Mouse (Mus musculus) hindbrain, embryonic 11.5 days (tissue): ENCODE data around the gene Upk3b. TPM values are rescaled to one million over a fixed set of nuclear protein-coding genes. Genes with fewer than 3 reads are reported as not detected.

ENCODE experiments used
- ATAC-seq: fragments of 200-750 bp; cut with Nextera tagmentation; 2 replicates; pipeline ENCODE4 v1.8.0; 2017; ENCODE audit warnings: mild to moderate bottlenecking, moderate TSS enrichment, moderate library complexity; ENCODE audit not compliant: low FRiP score
- DNase-seq: peaks from one replicate; pipeline ENCODE4 v3.0.0-alpha.2; 2015; ENCODE audit warnings: low spot score
- H3K27ac ChIP-seq: fragments of 300-500 bp; sonication (generic); 2 replicates; pipeline ENCODE4 v1.5.1; 2014; ENCODE audit warnings: mild to moderate bottlenecking, low read depth, low read length
- H3K27me3 ChIP-seq: fragments of 300-500 bp; sonication (generic); 2 replicates; pipeline ENCODE4 v1.6.1; 2014; ENCODE audit warnings: mild to moderate bottlenecking, low read length, moderate library complexity, mixed read lengths; ENCODE audit not compliant: control insufficient read depth, insufficient read depth
- H3K36me3 ChIP-seq: fragments of 300-500 bp; sonication (generic); 2 replicates; pipeline ENCODE4 v1.6.1; 2014; ENCODE audit warnings: mild to moderate bottlenecking, low read length, moderate library complexity, mixed read lengths; ENCODE audit not compliant: control insufficient read depth, insufficient read depth
- H3K4me1 ChIP-seq: fragments of 300-500 bp; sonication (generic); replicated peaks from 2 replicates; pipeline ENCODE4 v1.6.1; 2014; ENCODE audit warnings: low read length, mixed read lengths; ENCODE audit not compliant: control insufficient read depth, insufficient read depth
- H3K4me2 ChIP-seq: fragments of 300-500 bp; sonication (generic); replicated peaks from 2 replicates; pipeline ENCODE4 v1.6.1; 2014; ENCODE audit warnings: mild to moderate bottlenecking, low read depth, low read length
- H3K4me3 ChIP-seq: fragments of 300-500 bp; sonication (generic); 2 replicates; pipeline ENCODE4 v1.5.1; 2014; ENCODE audit warnings: low read depth, low read length
- H3K9ac ChIP-seq: fragments of 300-500 bp; sonication (generic); 2 replicates; pipeline ENCODE4 v1.6.1; 2014; ENCODE audit warnings: low read depth, low read length
- H3K9me3 ChIP-seq: fragments of 300-500 bp; sonication (generic); 2 replicates; pipeline ENCODE4 v1.6.1; 2016; ENCODE audit warnings: low read length; ENCODE audit not compliant: control insufficient read depth
- WGBS: fragments of 180-500 bp; shearing (Covaris S2); extraction: QIAGEN DNeasy Blood & Tissue Kit; methylation state at CpG from one replicate; pipeline ENCODE4 v1.1.7; 2014; 5-methylcytosine and 5-hydroxymethylcytosine counted together
- polyA plus RNA-seq: library from polyadenylated mRNA; unstranded; fragments of >200 nt; fragmentation: Nextera tagmentation; extraction: Ambion mirVana; gene quantifications from 2 replicates; pipeline ENCODE4 v1.2.1, GENCODE M21; 2014

Upk3b gene
- polyA plus RNA-seq, 1 experiment from 2014 or later: 0.45 TPM

DNA sequence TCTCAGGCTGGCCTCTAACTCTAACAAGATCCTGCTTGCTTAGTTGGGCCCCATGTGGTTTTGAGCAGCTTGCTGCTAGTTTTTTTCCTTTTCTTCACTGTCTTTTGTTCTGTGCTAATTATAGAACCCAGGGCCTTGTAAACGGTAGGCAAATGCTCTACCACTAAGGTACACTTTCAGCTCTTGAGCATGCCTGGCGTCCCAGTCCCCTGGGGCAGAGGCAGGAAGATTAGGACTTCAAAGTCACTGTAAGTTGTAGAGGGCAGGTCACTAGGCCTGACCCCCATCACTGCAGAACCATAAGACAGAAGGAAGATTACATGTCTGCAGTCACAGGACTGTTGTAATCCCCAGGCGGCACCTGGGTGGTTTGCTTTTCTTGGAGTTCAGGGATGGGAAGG lies 35.5 kb upstream of the Upk3b start:
- ATAC-seq: no peak
- 35% methylated on average over 3 of the region's 3 CpGs for WGBS
- peaks cover 16% of the 10 kb centered on the region for H3K36me3 ChIP-seq
- H3K27ac ChIP-seq: no peak overlapping the region
- H3K9ac ChIP-seq: no peak overlapping the region
- no peaks in the 10 kb centered on the region for H3K27me3 ChIP-seq
- no peak for DNase-seq
- no peaks in the 10 kb centered on the region for H3K4me1 ChIP-seq
- H3K4me2 ChIP-seq: no peak overlapping the region
- no peak overlapping the region for H3K4me3 ChIP-seq
- H3K9me3 ChIP-seq: no peaks in the 10 kb centered on the region

DNA sequence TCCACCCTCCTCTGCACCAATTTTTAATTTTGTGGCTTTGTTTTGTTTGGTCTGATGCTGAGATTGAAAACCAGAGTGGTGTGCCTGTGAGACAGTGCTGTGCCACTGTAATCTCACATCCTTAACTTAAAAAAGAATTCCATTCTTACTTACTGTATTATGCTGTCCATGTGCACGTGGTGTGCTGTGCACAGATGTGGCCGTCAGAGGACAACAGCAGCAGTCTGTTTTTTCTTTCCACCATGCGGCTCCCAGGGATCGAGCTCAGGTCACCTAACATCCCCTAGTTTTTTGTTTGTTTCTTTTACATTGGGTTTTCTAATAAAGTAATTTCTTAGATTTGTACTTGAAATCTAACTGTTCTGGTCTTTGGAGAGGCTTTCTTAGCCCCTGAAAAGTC lies 33.8 kb upstream of the Upk3b start:
- H3K4me2 ChIP-seq: no peak overlapping the region
- no peak for DNase-seq
- no peak for ATAC-seq
- H3K4me1 ChIP-seq: no peaks in the 10 kb centered on the region
- no peak overlapping the region for H3K9ac ChIP-seq
- H3K27me3 ChIP-seq: no peaks in the 10 kb centered on the region
- H3K9me3 ChIP-seq: no peaks in the 10 kb centered on the region
- 0 out of 2 replicates have a peak, but pooled peaks cover 2% of the 10 kb centered on the region for H3K36me3 ChIP-seq
- H3K4me3 ChIP-seq: no peak overlapping the region
- WGBS: 77% methylated on average over 4 of the region's 4 CpGs
- H3K27ac ChIP-seq: no peak overlapping the region

- no peak overlapping the region for H3K4me2 ChIP-seq
- no peak for ATAC-seq
- 86% methylated on average over 7 of the region's 7 CpGs for whole genome bisulfite sequencing
Observed at GRCm38 (mm10) chr5:136007745-136008144, 30.6 kb upstream of the Upk3b start.

DNA sequence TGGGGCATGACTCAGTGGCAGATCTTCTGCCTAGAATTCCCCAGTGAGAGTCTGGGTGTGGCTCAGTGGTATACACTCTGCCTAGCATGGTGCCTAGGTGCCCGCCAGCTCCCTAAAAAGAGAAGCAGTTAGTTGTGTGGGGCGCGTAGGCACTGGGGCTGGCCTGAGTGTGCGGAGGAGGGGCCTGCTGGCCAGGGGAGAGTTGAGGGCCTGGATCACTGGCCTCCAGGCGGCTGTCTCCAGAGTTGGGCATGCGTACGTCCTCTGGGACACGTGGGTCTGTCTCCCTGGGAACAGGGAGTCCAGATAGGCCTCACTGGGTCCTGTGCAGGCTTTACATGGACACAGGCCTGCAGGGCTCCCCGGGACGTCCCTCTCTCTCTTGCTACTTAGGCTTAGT lies 23.4 kb upstream of the Upk3b start:
- Histone ChIP-seq H3K36me3 (0 out of 2 replicates have a peak, but pooled peaks cover 3% of the 10 kb centered on the region), H3K27ac (no peak overlapping the region), H3K27me3 (no peaks in the 10 kb centered on the region), H3K9ac (no peak overlapping the region), H3K9me3 (no peaks in the 10 kb centered on the region), H3K4me2 (no peak overlapping the region), H3K4me1 (no peaks in the 10 kb centered on the region), H3K4me3 (no peak overlapping the region)
- DNase-seq: no peak
- ATAC-seq: no peak
- 83% methylated on average over 10 of the region's 10 CpGs for WGBS

More at GRCm38 (mm10) chr5:136007745-136008144, 30.6 kb upstream of the Upk3b start:
- Histone ChIP-seq H3K27me3 (no peaks in the 10 kb centered on the region), H3K4me1 (no peaks in the 10 kb centered on the region), H3K27ac (no peak overlapping the region), H3K9me3 (no peaks in the 10 kb centered on the region), H3K9ac (no peak overlapping the region), H3K36me3 (0 out of 2 replicates have a peak, but pooled peaks cover 3% of the 10 kb centered on the region), H3K4me3 (no peak overlapping the region)
- no peak for DNase-seq

DNA sequence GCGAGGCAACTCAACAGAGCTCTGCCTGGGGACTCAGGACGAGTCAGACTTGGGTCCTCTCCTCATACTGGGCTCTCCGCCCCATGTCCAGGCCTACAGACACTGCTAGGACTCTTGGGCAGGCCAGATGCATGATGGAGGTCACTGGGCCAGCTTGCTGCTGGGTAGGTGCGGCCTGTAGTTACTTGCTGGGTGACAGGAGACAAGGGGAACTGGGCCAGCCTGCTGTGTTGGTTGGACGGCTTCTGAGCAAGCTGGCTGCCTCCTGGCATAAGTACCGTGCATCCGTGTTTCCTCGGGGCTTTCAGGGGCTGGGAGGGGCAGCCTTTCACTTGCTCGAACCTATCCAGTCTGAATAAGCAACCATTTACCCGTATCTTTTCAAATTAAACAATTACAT lies 22.7 kb upstream of the Upk3b start:
- Histone ChIP-seq H3K4me3 (no peak overlapping the region), H3K4me1 (no peaks in the 10 kb centered on the region), H3K36me3 (0 out of 2 replicates have a peak, but pooled peaks cover 3% of the 10 kb centered on the region), H3K9ac (no peak overlapping the region), H3K27me3 (no peaks in the 10 kb centered on the region), H3K27ac (no peak overlapping the region), H3K9me3 (no peaks in the 10 kb centered on the region), H3K4me2 (no peak overlapping the region)
- ATAC-seq (no peak), DNase-seq (no peak)
- 82% methylated on average over 10 of the region's 10 CpGs for WGBS

DNA sequence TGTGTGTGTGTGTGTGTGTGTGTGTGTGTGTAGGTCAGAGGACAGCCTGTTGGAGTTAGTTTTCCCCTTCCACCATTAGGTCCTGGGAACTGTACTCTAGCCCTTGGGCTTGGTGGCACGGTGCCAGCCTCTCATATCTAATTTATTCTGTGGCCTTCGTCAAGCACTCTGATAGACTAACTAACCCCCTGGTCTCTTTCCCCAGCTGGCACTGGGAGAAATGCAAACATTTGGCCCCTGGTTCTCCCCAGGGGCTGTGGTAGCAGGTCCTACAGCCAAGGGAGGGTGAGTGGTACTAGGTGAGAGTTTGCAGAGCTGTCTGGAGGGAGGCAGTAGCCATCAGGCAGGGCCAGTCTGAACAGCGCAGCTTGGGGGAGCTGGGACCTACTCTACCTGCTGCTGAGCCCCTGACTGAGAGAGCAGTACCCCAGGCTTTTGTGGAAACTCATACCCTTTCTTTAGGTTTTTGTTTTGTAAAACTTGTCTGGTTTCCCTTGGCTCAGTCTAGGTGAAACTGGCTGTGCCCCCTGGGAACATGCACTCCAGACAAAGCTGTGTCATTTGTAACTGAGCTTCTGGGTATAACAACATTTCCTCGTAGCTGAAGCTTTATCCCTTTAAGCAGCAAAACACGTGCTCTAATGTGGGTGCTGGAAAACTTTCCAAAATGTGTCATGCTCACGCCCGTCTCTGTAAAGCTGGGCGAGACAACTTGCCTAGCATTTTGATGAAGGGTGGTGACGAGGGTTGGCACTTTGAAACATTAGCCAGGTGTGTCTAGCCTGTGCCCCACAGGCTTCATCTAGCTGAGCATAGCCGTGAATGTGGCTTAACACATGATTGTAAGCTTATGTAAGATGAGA lies 22.1 kb upstream of the Upk3b start:
- WGBS: 82% methylated on average over 10 of the region's 10 CpGs
- no peak overlapping the region for H3K9ac ChIP-seq
- H3K27me3 ChIP-seq: no peaks in the 10 kb centered on the region
- H3K4me1 ChIP-seq: no peaks in the 10 kb centered on the region
- H3K4me2 ChIP-seq: no peak overlapping the region
- 0 out of 2 replicates have a peak, but pooled peaks cover 3% of the 10 kb centered on the region for H3K36me3 ChIP-seq
- H3K4me3 ChIP-seq: no peak overlapping the region
- DNase-seq: no peak
- no peak for ATAC-seq
- H3K27ac ChIP-seq: no peak overlapping the region
- H3K9me3 ChIP-seq: no peaks in the 10 kb centered on the region

DNA sequence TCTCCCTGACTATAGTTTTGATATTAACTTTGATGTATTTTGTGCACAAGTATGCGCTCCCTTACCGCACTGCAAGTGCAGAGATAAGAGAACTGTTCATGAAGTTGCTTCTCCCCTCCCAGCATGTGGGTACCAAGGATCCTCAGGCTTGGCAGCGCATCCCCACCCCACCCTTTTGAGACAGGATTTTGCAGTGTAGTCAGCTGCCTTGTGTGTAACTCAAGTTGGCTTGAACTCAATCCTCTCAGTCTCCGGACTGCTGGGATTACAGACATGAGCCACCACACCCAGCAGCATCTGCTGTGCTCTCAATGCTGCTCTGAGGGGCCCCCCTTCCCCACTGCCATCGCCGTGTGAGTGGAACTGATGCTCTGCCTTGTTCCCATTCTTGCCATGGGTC lies 21.0 kb upstream of the Upk3b start:
- DNase-seq (no peak), ATAC-seq (no peak)
- no peaks in the 10 kb centered on the region for H3K27me3 ChIP-seq
- no peak overlapping the region for H3K27ac ChIP-seq
- no peaks in the 10 kb centered on the region for H3K9me3 ChIP-seq
- WGBS: 88% methylated on average over 6 of the region's 6 CpGs
- no peaks in the 10 kb centered on the region for H3K4me1 ChIP-seq
- no peak overlapping the region for H3K9ac ChIP-seq
- no peak overlapping the region for H3K4me3 ChIP-seq
- no peak overlapping the region for H3K4me2 ChIP-seq
- no peaks in the 10 kb centered on the region for H3K36me3 ChIP-seq

DNA sequence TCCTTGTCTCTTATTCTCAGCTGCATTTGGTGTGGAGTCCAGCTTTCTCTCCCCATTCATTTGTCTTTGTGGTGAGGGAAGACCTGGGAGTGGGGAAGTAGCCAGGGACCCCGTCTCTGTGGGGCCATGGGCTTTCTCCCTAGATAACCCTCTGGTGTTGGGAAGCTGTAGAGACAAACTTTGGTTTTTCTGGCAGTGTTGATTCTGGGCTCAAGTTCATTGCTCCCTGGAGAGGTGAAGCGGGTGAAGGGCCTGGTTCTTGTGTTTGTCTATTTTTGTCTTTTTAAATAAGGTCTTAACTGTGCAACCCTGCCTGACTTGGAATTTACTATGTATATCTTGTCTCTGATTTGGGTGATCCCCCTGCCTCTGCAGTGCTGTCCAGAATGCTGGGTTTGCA lies 19.6 kb upstream of the Upk3b start:
- Histone ChIP-seq H3K4me1 (no peaks in the 10 kb centered on the region), H3K27me3 (no peaks in the 10 kb centered on the region), H3K4me3 (no peak overlapping the region), H3K9ac (no peak overlapping the region), H3K27ac (no peak overlapping the region), H3K4me2 (no peak overlapping the region), H3K36me3 (no peaks in the 10 kb centered on the region), H3K9me3 (no peaks in the 10 kb centered on the region)
- DNase-seq (no peak), ATAC-seq (no peak)
- 89% methylated on average over 2 of the region's 2 CpGs for WGBS

DNA sequence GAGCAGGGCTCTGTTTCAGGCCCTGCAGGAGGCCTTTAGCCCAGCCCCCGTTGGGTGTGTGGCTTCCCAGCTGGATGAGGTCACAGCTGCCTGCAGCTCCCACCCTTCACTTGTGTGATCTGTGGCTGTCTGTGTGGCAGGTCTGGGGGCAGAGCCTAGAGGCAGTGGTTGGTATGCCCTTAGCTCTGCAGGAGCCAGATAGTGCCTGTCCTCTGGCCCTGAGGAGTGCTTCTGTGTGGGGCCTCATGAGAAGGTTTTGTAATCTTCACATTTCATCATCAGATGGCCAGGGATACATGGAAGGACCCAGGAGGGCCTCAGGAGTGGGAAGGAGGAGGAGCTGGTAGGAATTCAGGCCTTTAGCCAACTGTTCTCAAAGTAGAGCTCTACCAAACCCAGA lies 18.4 kb upstream of the Upk3b start:
- 29% methylated on average over 1 of the region's 1 CpGs for WGBS
- Histone ChIP-seq H3K9me3 (no peaks in the 10 kb centered on the region), H3K4me3 (no peak overlapping the region), H3K27ac (no peak overlapping the region), H3K9ac (no peak overlapping the region), H3K4me2 (no peak overlapping the region), H3K36me3 (no peaks in the 10 kb centered on the region), H3K4me1 (no peaks in the 10 kb centered on the region), H3K27me3 (no peaks in the 10 kb centered on the region)
- no peak for ATAC-seq
- DNase-seq: no peak
